Mouse (Mus musculus) frontal cortex, adult 2 months (tissue): ENCODE measurements at regions not wholly inside any gene's neighbourhood (a gene's known extent, or its start where the extent isn't known, plus 50 kb on each side); places are given as distances from the start of the nearest gene placed in this dataset.

Experiments used
- DNase-seq, 2 experiments: peaks; one replicate each; pipeline ENCODE4 v3.0.0; 2022; ENCODE audit warnings: low spot score in 1 of 2; ENCODE audit errors: extremely low spot score in 1 of 2

DNA sequence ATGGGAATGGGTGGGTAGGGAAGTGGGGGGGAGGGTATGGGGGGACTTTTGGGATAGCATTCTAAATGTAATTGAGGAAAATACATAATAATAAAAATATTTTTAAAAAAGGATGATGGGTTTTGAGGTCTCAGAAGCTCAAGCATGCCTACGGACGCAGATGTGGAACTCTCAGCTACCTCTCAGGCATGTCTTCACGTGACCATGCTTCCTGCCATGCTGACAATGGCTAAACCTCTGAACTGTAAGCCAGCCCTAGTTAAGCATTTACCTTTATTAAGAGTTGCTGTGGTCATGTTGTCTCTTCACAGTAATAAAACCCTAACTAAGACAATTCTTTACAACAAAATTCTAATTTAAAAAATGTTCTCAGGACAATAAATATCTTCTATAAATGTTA, 80.0 kb downstream of the Tex36 start:
- DNase-seq: no peak

DNA sequence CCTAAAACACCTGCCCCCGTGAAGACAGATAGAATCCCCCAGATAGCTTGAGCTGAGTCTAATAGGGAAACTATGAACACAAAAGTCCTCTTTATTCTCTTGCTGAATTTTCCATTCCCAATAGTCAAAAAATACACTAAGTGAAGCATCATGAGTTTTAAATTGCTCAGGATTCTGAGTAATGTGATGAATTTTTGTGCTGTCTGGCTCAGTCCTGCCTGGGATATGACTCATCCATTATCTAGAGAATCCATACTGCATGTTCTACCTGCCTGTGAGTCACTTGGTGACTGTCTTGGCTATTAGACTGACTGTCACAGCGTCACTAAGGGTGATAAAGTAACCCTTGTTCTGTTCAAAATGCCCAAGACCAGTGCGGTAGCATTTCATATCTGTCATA, 83.0 kb downstream of the Tex36 start:
- peak in 1 of 2 experiments; percentile 22 for DNase-seq

- no peak for DNase-seq
Measured at GRCm38 (mm10) chr7:133517576-133517975, 84.4 kb downstream of the Tex36 start.

GRCm38 (mm10) chr7:133510926-133511325, 91.0 kb downstream of the Tex36 start:
- DNase-seq: no peak

DNA sequence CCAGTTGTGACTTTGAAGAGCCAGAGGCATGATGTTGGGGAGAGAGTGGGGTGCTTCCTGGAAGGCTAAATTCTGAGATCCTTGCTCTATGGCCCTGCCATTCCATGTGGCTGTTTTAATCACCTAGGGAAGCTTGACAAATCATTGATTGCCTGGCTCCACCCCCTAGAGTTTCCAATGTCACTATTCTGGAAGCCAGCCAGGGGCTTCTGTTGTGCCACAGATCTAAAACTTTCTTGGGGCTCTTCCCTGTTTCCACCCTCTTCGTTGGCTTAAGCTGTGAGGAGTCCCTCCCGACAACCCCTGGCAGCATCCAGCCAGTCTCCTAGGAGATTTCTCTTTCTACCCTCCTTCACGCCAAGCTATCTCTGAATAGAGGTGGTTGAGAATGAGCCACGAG, 92.5 kb downstream of the Tex36 start:
- peak in 1 of 2 experiments; percentile 6 for DNase-seq

- DNase-seq: no peak
Measured at GRCm38 (mm10) chr7:133508370-133509012, 93.5 kb downstream of the Tex36 start.

DNA sequence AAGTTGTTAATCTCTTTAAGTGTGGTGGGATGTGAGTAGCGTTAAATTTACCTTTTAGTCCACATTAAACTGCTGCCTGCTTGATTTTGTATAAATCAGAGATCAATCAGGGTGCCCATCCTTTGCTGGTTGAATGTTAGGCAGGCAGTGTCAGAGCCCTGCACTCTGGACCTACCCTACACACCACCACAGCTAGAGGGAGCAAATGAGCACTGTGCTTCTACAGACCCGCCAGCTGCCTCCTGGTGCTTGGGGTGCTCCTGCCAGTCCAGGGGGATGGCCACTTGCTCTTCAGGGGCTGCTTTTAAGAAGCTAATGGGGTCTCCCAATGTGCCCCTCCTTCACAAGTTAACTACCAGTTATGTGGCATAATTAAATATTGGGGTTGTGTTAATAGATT, 96.3 kb downstream of the Tex36 start:
- DNase-seq: no peak

GRCm38 (mm10) chr7:133503946-133504345, 98.0 kb downstream of the Tex36 start:
- DNase-seq: no peak

DNA sequence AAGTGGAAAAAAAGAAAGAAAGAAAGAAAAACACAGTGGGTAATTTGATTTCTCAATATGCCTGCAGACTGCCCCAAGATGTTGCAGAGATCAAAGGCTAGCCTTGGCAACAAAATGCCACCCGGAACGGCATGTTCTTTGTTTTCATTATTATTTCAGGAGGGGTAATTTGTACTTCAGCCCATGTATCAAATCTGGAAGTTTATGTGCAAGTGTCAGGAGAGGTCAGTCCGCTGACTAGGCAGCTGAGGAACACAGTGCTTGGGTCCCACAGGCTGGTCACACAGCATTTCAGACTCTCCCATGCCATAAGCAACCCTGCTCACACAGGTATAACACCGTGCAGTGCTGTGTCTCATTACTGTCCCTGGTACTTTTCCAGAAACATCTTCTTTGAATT, 99.2 kb downstream of the Tex36 start:
- no peak for DNase-seq

GRCm38 (mm10) chr7:133497551-133497950, 104.4 kb downstream of the Tex36 start:
- DNase-seq: no peak

GRCm38 (mm10) chr7:133494982-133495550, 106.9 kb downstream of the Tex36 start:
- DNase-seq: no peak

- no peak for DNase-seq
Measured at GRCm38 (mm10) chr7:133494256-133494981, 107.5 kb downstream of the Tex36 start.

DNA sequence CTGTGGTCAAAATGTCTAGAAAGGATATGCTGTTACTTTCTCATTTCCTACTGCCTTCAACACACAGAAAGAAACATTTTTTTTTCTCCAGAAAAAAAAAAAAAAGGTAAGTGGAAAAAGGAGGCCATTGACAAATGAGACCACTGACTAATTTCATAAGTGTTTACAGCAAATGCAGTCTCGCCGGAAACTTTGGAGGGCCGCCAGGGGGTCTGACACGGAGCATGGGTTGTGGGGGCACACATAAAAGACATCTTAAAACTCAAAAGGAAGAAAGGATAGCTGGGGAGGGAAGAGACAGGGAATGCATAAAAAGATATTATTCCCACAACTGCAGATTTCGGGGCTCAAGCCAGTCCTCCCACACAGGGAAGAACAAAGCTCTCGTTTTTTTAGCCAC, 109.3 kb downstream of the Tex36 start:
- DNase-seq: no peak

GRCm38 (mm10) chr7:133487887-133488630, 113.9 kb downstream of the Tex36 start:
- DNase-seq: no peak

- DNase-seq: peak; percentile 38 to 48
Measured at GRCm38 (mm10) chr7:133484430-133484841, 117.5 kb downstream of the Tex36 start.

DNA sequence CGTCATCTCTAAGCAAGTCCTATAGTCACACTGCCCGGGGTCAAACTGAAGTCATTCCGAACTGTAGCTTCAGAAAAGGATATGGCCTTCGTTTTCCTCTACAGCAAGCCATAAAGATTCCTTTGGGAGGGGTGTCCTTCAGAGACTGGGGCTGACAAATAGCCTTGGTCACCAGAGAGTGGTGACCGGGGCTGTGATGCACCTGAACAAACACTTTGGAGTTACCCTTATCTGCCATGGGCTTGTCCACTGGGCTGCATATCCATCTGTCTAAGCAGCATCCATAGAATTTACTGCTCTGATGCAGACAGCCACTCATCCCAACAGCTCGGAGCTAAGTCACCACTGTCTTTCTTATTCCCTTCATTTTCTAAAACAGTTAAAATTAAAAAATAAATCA, 120.4 kb downstream of the Tex36 start:
- no peak for DNase-seq

- no peak for DNase-seq
Measured at GRCm38 (mm10) chr7:133479679-133480078, 122.3 kb downstream of the Tex36 start.

DNA sequence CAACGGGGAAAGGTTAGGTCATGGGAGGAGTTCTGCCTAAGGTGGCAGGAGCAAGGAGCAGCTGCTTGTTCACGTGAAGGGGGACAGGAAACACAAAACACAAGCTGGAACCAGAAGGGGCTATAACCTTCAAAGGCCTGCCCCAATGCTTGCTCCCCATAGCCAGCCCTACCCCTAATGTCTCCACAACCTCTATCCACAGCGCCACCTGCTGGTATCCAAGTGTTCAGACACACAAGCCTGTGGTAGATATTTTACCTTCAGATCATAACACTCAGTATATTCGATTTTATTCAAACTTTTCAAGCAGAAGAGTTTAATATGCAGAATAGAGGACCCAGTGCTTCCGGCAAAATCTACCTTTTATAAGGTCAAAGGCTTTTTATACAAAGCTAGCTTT, 124.0 kb downstream of the Tex36 start:
- DNase-seq: no peak

GRCm38 (mm10) chr7:133477221-133477620, 124.7 kb downstream of the Tex36 start:
- no peak for DNase-seq

GRCm38 (mm10) chr7:133471706-133472105, 130.3 kb downstream of the Tex36 start:
- DNase-seq: no peak

GRCm38 (mm10) chr7:133470620-133470958, 131.4 kb downstream of the Tex36 start:
- no peak for DNase-seq
